Mouse (Mus musculus) myocyte (in vitro differentiated cells): ENCODE results near the gene Csmd2. TPM values are rescaled to one million over a fixed set of nuclear protein-coding genes. Genes with fewer than 3 reads are reported as not detected.

Experiments used
- H3K27me3 ChIP-seq: one replicate; pipeline ENCODE4 v1.6.1; 2011; ENCODE audit not compliant: control insufficient read depth, insufficient read depth, insufficient read length
- H3K36me3 ChIP-seq: one replicate; pipeline ENCODE4 v1.6.1; 2011; ENCODE audit not compliant: control insufficient read depth, insufficient read depth
- H3K4me2 ChIP-seq: one replicate; pipeline ENCODE4 v1.6.1; 2011; ENCODE audit warnings: low read depth, control low read depth
- H3K4me3 ChIP-seq: one replicate; pipeline ENCODE4 v1.5.1; 2011; ENCODE audit warnings: mild to moderate bottlenecking, control low read depth, moderate library complexity
- H3K79me2 ChIP-seq: one replicate; pipeline ENCODE4 v1.6.1; 2011; ENCODE audit not compliant: control insufficient read depth, insufficient read depth
- H3ac ChIP-seq: one replicate; pipeline ENCODE4 v1.6.1; 2011; ENCODE audit not compliant: control insufficient read depth, insufficient read length
- CEBPB ChIP-seq: IDR thresholded peaks from 2 replicates; pipeline ENCODE4 v1.6.1; 2011; ENCODE audit warnings: mild to moderate bottlenecking, moderate library complexity; ENCODE audit not compliant: poor library complexity, insufficient read depth, severe bottlenecking
- E2F4 ChIP-seq: IDR thresholded peaks from one replicate; pipeline ENCODE4 v1.6.1; 2011; ENCODE audit warnings: mild to moderate bottlenecking, control low read depth, moderate library complexity; ENCODE audit not compliant: insufficient read depth
- MAX ChIP-seq: IDR thresholded peaks from one replicate; pipeline ENCODE4 v1.6.1; 2011; ENCODE audit warnings: low read depth, mild to moderate bottlenecking, control low read depth
- MYOD1 ChIP-seq, 3 experiments: IDR thresholded peaks; one replicate each; pipeline ENCODE4 v1.6.1; 2011; ENCODE audit warnings: control low read depth in 2 of 3, low read depth in 2 of 3, mild to moderate bottlenecking in 2 of 3, moderate library complexity in 1 of 3; ENCODE audit not compliant: insufficient read length in 2 of 3, control insufficient read depth in 1 of 3
- MYOG ChIP-seq, 3 experiments: IDR thresholded peaks; one replicate each; pipeline ENCODE4 v1.6.1; 2011; ENCODE audit warnings: control low read depth in 2 of 3, low read depth in 2 of 3, mild to moderate bottlenecking in 2 of 3; ENCODE audit not compliant: insufficient read length in 2 of 3, control insufficient read depth in 1 of 3, insufficient read depth in 1 of 3
- POLR2A ChIP-seq: IDR thresholded peaks from one replicate; pipeline ENCODE4 v1.6.1; 2011; ENCODE audit warnings: low read depth, mild to moderate bottlenecking, control low read depth, moderate library complexity; ENCODE audit not compliant: insufficient read length
- POLR2AphosphoS2 ChIP-seq: IDR thresholded peaks from one replicate; pipeline ENCODE4 v1.6.1; 2011; ENCODE audit warnings: low read depth, control low read depth; ENCODE audit not compliant: insufficient read length
- REST ChIP-seq: IDR thresholded peaks from one replicate; pipeline ENCODE4 v1.6.1; 2011; ENCODE audit warnings: mild to moderate bottlenecking, control low read depth, moderate library complexity; ENCODE audit not compliant: insufficient read depth, insufficient read length
- SRF ChIP-seq: IDR thresholded peaks from one replicate; pipeline ENCODE4 v1.6.1; 2011; ENCODE audit warnings: low read depth; ENCODE audit not compliant: control insufficient read depth, insufficient read length
- TCF12 ChIP-seq: IDR thresholded peaks from one replicate; pipeline ENCODE4 v1.6.1; 2011; ENCODE audit warnings: mild to moderate bottlenecking, control low read depth; ENCODE audit not compliant: poor library complexity, insufficient read depth, severe bottlenecking
- TCF3 ChIP-seq: IDR thresholded peaks from one replicate; pipeline ENCODE4 v1.6.1; 2011; ENCODE audit warnings: low read depth, control low read depth; ENCODE audit not compliant: insufficient read length
- USF1 ChIP-seq: IDR thresholded peaks from one replicate; pipeline ENCODE4 v1.6.1; 2011; ENCODE audit warnings: low read depth, mild to moderate bottlenecking, control low read depth, moderate library complexity
- polyA plus RNA-seq: library from polyadenylated mRNA; unstranded; fragments of >200 nt; fragmentation: generic; extraction: Trizol; gene quantifications from one replicate; pipeline ENCODE4 v1.2.1, GENCODE M21; 2012; ENCODE audit warnings: missing spikeins

Gene Csmd2
- polyA plus RNA-seq, 1 experiment = not detected

DNA sequence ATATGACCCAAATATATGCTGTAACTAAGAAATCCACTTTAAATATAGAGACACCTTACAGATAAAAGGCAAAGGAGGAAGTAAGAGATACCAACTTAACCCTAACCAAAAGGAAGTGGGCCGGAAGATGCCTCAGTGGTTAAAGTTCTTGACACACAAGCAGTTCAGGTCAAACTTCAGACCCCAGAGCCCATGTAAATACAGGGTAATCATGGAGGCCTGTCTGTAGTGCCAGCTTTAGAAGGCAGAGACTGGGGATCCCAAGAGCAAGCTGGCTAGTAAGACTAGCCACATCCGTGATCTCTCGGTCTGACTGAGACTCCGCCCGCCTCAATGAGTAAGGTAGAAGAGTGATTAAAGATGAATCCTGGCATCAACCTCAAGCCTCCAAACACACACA, 606.4 kb downstream of the Csmd2 start:
- H3K36me3 ChIP-seq = peaks cover 4% of the 10 kb centered on the region
- H3ac ChIP-seq = no peak overlapping the region
- TF ChIP-seq USF1 (no peak), CEBPB (no peak), MYOG (IDR thresholded peaks at IDR 0.05; ENCODE audit: control insufficient read depth in 1 of 3, insufficient read depth in 1 of 3, insufficient read length in 2 of 3, low read depth in 2 of 3) (no peak), MAX (no peak), MYOD1 (IDR thresholded peaks at IDR 0.05; ENCODE audit: control insufficient read depth in 1 of 3, insufficient read length in 2 of 3, low read depth in 2 of 3) (no peak), TCF12 (no peak), REST (no peak), POLR2A (no peak), POLR2AphosphoS2 (no peak), E2F4 (no peak), SRF (no peak), TCF3 (no peak)
- H3K4me3 ChIP-seq = no peak overlapping the region
- no peaks in the 10 kb centered on the region for H3K27me3 ChIP-seq
- no peak overlapping the region for H3K4me2 ChIP-seq
- H3K79me2 ChIP-seq = no peaks in the 10 kb centered on the region

DNA sequence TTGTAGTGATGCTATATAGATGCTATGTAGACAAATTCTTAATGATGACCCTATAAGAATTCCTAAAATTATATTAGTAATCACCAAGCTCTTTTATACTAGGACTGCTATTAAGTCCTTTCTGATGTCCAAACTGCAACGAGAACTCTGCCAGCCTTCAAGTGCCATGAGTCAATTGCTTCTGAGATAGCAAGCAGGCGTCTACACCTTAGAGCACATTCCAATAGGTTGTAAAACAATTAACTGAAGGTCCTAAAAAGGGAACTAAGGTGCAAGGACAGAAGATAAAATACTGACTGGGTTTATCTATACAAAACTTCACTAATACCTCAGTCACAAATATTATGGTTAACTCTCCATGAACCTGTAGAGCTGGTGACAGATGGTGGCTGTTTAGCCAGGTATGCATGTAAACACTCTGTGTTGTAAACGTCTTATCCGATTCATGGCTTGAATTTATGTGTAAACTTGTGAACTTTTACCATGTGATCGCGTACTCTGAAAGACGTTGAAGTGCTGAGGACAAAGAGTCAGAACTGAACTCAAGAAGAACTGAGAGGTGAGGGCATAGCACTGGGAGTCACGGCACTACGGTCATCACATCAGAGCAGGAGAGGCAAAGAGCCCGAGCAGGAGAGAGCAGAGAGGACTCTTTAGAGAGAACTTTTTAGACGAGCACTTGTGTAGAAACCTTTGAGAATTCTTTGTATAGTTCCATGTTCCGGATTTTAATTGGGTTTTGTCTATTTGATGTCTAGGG, 610.3 kb downstream of the Csmd2 start:
- H3ac ChIP-seq = no peak overlapping the region
- no peaks in the 10 kb centered on the region for H3K27me3 ChIP-seq
- no peak overlapping the region for H3K4me3 ChIP-seq
- no peaks in the 10 kb centered on the region for H3K79me2 ChIP-seq
- TF ChIP-seq REST (no peak), CEBPB (no peak), TCF12 (no peak), POLR2A (no peak), MAX (no peak)
- H3K4me2 ChIP-seq = no peak overlapping the region
- H3K36me3 ChIP-seq = no peaks in the 10 kb centered on the region

DNA sequence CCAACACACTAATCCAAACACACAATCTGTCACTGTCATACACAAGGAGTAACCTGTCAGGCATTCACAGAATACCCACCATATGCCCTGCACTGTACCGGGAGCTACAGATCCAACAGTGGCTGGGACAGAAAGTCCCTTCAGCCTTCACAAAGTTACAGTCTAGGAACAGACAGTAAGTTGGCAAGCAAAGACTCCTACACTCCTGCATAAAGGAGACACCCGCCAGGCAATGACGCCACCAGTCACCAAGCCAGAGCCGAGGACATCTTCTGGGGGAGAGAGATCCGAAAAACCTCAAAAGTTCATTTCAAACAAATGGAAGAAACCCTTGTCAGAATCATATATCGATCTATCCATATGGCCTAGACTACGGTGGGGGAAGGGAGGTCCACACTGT, 618.9 kb downstream of the Csmd2 start:
- Histone ChIP-seq H3K4me2 (no peak overlapping the region), H3K36me3 (no peaks in the 10 kb centered on the region), H3K27me3 (no peaks in the 10 kb centered on the region), H3ac (no peak overlapping the region), H3K4me3 (no peak overlapping the region), H3K79me2 (no peaks in the 10 kb centered on the region)
- no peak for TF ChIP-seq MYOD1 (IDR thresholded peaks at IDR 0.05; ENCODE audit: control insufficient read depth in 1 of 3, insufficient read length in 2 of 3, low read depth in 2 of 3)
- no peak for TF ChIP-seq MAX
- TF ChIP-seq SRF = no peak

DNA sequence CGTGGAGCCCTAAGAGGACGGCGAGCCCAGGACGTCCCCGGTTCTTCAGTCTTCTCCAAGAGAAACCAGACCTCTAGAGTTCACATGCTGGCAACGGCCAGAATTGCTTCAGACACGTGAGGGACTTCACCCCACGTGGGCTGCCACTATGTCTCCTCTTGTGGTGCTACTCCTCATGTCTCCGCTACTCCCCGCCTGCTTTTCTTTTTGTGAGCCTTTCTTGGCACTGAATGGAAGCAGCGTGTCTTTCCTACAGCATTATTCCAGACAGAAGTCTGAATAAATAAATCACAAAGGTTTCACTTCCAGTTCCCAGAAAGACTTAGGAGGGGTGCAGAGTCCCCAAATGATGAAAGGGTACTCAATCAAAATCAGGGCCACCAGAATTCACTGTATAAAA, 620.0 kb downstream of the Csmd2 start:
- H3K36me3 ChIP-seq = no peaks in the 10 kb centered on the region
- H3K4me2 ChIP-seq = no peak overlapping the region
- no peak overlapping the region for H3ac ChIP-seq
- no peak for TF ChIP-seq MYOG (IDR thresholded peaks at IDR 0.05; ENCODE audit: control insufficient read depth in 1 of 3, insufficient read depth in 1 of 3, insufficient read length in 2 of 3, low read depth in 2 of 3)
- TF ChIP-seq SRF = no peak
- TF ChIP-seq POLR2AphosphoS2 = no peak
- TF ChIP-seq MAX = no peak
- TF ChIP-seq POLR2A = no peak
- no peak for TF ChIP-seq MYOD1 (IDR thresholded peaks at IDR 0.05; ENCODE audit: control insufficient read depth in 1 of 3, insufficient read length in 2 of 3, low read depth in 2 of 3)
- TF ChIP-seq TCF12 = no peak
- no peak for TF ChIP-seq CEBPB
- TF ChIP-seq REST = no peak
- TF ChIP-seq TCF3 = no peak
- TF ChIP-seq USF1 = no peak
- no peak for TF ChIP-seq E2F4
- no peaks in the 10 kb centered on the region for H3K79me2 ChIP-seq
- H3K4me3 ChIP-seq = no peak overlapping the region
- no peaks in the 10 kb centered on the region for H3K27me3 ChIP-seq

DNA sequence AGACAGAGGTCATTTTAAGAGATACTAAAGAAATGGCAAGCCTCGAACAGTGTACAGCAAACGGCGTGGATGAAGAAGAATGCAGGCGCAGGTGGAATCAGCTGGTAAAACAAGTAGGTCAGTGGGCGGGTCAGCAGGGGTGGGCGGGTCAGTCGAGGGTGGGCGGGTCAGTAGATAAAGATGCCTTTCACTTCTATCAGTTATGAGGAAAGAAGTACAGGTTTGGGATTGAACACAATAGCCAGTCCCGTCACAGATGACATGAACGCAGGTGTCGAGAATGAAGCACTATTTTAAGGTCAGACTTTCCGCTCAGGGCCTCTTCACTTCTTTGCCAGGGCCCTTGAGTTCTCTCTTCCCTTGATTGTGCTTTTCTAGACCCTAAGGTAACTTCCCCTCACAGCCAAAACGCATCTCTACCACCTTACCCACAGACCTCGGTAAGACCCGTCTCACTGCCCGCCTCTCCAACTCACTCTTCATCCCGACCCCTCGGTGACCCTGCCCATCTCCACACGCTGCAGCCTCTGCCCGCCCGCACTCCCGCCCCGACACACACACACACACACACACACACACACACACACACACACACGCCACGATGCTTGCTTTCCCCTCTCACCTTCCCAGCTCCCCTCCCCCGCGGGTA, 621.7 kb downstream of the Csmd2 start:
- H3K36me3 ChIP-seq = no peaks in the 10 kb centered on the region
- peak overlapping the region; percentile 2 for H3ac ChIP-seq
- H3K79me2 ChIP-seq = no peaks in the 10 kb centered on the region
- H3K4me2 ChIP-seq = peak overlapping the region; percentile 81
- H3K4me3 ChIP-seq = peak overlapping the region; percentile 56
- no peaks in the 10 kb centered on the region for H3K27me3 ChIP-seq
- TF ChIP-seq MYOD1 (IDR thresholded peaks at IDR 0.05; ENCODE audit: control insufficient read depth in 1 of 3, insufficient read length in 2 of 3, low read depth in 2 of 3) (peak in 1 of 3 experiments; percentile 10), E2F4 (no peak)
